Mouse (Mus musculus): ENCODE measurements around the gene Bmp8a. TPM values are rescaled to one million over a fixed set of nuclear protein-coding genes. Genes with fewer than 3 reads are reported as not detected.
"Not testable (repeated sequence)": the region's sequence is repeated elsewhere in the genome, so short reads cannot be mapped to it uniquely, and the experiment has no call there.

Bmp8a gene
- polyA plus RNA-seq, 1 experiment: 0.21 TPM

DNA sequence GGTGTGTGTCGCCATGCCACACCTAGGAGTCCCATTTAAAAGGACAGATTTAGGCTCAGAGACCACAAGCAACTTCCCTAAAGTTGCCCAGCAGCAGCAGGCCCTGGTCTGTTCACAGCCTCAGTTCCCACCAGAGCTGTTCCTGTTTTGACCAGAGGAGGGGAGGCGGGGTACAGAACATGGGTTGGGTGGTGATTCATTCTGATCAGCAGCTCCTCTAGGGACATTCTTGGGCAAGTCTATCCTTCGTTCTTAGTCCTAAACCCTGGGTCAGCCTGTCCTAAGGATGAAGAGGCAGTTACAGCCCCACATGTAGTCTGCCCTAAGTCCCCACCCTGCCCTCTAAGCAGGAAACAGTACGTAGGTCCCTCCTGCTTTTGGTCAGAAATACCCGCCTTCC lies 2.8 kb downstream of the Bmp8a start:
- no peaks in the 10 kb centered on the region; the same call in 1 of the 2 replicates for H3K27me3 ChIP-seq (ENCODE audit: control insufficient read depth, insufficient read depth, low read length)

GRCm38 (mm10) chr4:123337693-123338092 lies 5.4 kb downstream of the Bmp8a start:
- Histone ChIP-seq H3K27me3 (ENCODE audit: control insufficient read depth, insufficient read depth, low read length) (no peaks in the 10 kb centered on the region; the same call in 1 of the 2 replicates), H3K27ac (ENCODE audit: insufficient read depth, low read length) (no peak overlapping the region), H3K4me1 (ENCODE audit: control insufficient read depth, insufficient read depth, low read length) (no peaks in the 10 kb centered on the region), H3K4me3 (replicated peaks; ENCODE audit: insufficient read depth, low read depth, low read length) (no peak overlapping the region)
- 61% methylated on average over 4 of the region's 4 CpGs for WGBS
- no peak for DNase-seq
- TF ChIP-seq POLR2A (IDR thresholded peaks at IDR 0.05; ENCODE audit: borderline replicate concordance, insufficient read depth, low read length) (no peak), CTCF (IDR thresholded peaks at IDR 0.05; ENCODE audit: borderline replicate concordance, insufficient read depth, low read depth, low read length) (no peak)

More for the DNA sequence above, 2.8 kb downstream of the Bmp8a start:
- no peak for TF ChIP-seq CTCF (IDR thresholded peaks at IDR 0.05; ENCODE audit: borderline replicate concordance, insufficient read depth, low read depth, low read length)
- TF ChIP-seq POLR2A (IDR thresholded peaks at IDR 0.05; ENCODE audit: borderline replicate concordance, insufficient read depth, low read length): no peak
- Histone ChIP-seq H3K27ac (ENCODE audit: insufficient read depth, low read length) (no peak overlapping the region), H3K4me1 (ENCODE audit: control insufficient read depth, insufficient read depth, low read length) (no peaks in the 10 kb centered on the region), H3K4me3 (replicated peaks; ENCODE audit: insufficient read depth, low read depth, low read length) (no peak overlapping the region)
- 88% methylated on average over 5 of the region's 5 CpGs for WGBS
- no peak for DNase-seq

DNA sequence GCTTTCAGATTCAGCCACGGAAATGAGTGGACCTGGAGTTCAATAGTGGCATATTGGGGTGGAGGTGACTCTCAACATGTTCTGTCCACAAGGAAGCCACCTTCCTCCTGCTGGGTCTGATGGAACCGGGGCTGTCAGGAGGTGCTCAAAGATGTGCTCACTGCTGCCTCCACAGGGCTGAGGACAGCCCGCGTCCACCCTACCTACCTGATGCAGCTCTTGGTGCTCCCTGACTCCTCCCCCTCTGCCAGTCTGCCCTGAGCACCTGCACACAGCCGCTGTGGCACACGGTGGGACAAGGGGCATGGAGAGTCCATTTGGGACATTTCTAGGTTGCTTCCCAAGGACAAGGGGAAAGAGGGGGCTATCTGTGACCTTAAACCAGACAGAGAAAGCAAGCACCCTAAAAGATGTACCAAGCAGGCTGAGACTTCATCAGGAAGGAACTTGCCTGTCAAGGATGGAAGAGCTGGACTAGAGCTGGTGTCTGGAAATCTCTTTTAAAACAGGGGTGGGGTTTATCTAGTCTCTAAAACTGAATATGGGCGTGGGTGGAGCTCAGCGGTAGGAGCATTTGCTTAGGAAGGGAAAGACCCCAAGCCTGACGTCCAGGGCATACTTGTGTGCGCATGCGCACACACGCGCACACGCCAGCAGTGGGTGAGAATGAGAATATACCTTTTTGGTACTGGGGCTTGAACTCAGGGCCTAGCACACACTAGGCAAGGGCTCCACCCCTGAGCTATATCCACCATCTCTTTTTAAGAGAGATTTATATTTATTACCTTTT lies 7.1 kb downstream of the Bmp8a start:
- no peaks in the 10 kb centered on the region for H3K27me3 ChIP-seq (ENCODE audit: control insufficient read depth, insufficient read depth, low read length)
- 71% methylated on average over 14 of the region's 14 CpGs for WGBS
- no peaks in the 10 kb centered on the region for H3K4me1 ChIP-seq (ENCODE audit: control insufficient read depth, insufficient read depth, low read length)
- no peak overlapping the region for H3K27ac ChIP-seq (ENCODE audit: insufficient read depth, low read length)
- no peak for TF ChIP-seq POLR2A (IDR thresholded peaks at IDR 0.05; ENCODE audit: borderline replicate concordance, insufficient read depth, low read length)
- no peak for TF ChIP-seq CTCF (IDR thresholded peaks at IDR 0.05; ENCODE audit: borderline replicate concordance, insufficient read depth, low read depth, low read length)
- no peak overlapping the region for H3K4me3 ChIP-seq (replicated peaks; ENCODE audit: insufficient read depth, low read depth, low read length)
- DNase-seq: no peak

- not testable (repeated sequence) for H3K4me3 ChIP-seq (replicated peaks; ENCODE audit: insufficient read depth, low read depth, low read length); H3K27me3 ChIP-seq (ENCODE audit: control insufficient read depth, insufficient read depth, low read length); H3K27ac ChIP-seq (ENCODE audit: insufficient read depth, low read length); DNase-seq; H3K4me1 ChIP-seq (ENCODE audit: control insufficient read depth, insufficient read depth, low read length)
- WGBS: 81% methylated on average over 10 of the region's 10 CpGs
These were observed 7.8 kb downstream of the Bmp8a start for GRCm38 (mm10) chr4:123335244-123335643.

- DNase-seq: no peak
- Histone ChIP-seq H3K27ac (ENCODE audit: insufficient read depth, low read length) (no peak overlapping the region), H3K4me3 (replicated peaks; ENCODE audit: insufficient read depth, low read depth, low read length) (no peak overlapping the region), H3K4me1 (ENCODE audit: control insufficient read depth, insufficient read depth, low read length) (no peaks in the 10 kb centered on the region), H3K27me3 (ENCODE audit: control insufficient read depth, insufficient read depth, low read length) (no peaks in the 10 kb centered on the region)
- TF ChIP-seq CTCF (IDR thresholded peaks at IDR 0.05; ENCODE audit: borderline replicate concordance, insufficient read depth, low read depth, low read length): no peak
- TF ChIP-seq POLR2A (IDR thresholded peaks at IDR 0.05; ENCODE audit: borderline replicate concordance, insufficient read depth, low read length): no peak
- WGBS: 76% methylated on average over 3 of the region's 3 CpGs
These were observed 8.9 kb downstream of the Bmp8a start for GRCm38 (mm10) chr4:123334177-123334576.

DNA sequence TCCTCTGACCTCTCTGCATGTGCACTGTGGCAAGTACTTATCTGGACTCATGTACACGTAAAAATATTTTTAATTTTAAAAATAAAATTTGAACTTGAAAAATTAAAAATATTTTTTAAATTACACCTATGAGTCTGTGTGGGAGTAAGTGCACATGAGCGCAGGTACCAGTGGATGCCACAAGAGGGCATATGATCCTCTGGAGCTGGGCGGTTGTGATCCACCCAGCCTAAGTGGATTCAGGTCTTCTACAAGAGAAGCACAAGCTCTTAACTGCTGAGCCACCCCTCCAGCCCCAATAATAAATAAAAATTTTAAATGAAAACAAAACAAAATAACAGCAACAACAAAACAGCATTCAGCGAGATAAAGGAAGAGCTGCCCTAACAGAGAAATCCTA lies 9.9 kb downstream of the Bmp8a start:
- Histone ChIP-seq H3K27ac (ENCODE audit: insufficient read depth, low read length) (no peak overlapping the region), H3K27me3 (ENCODE audit: control insufficient read depth, insufficient read depth, low read length) (no peaks in the 10 kb centered on the region), H3K4me1 (ENCODE audit: control insufficient read depth, insufficient read depth, low read length) (peaks cover 4% of the 10 kb centered on the region; the same call in 1 of the 2 replicates), H3K4me3 (replicated peaks; ENCODE audit: insufficient read depth, low read depth, low read length) (no peak overlapping the region)
- no peak for DNase-seq
- 98% methylated on average over 4 of the region's 4 CpGs for WGBS
- TF ChIP-seq CTCF (IDR thresholded peaks at IDR 0.05; ENCODE audit: borderline replicate concordance, insufficient read depth, low read depth, low read length) (no peak), POLR2A (IDR thresholded peaks at IDR 0.05; ENCODE audit: borderline replicate concordance, insufficient read depth, low read length) (no peak)

- WGBS: 67% methylated on average over 1 of the region's 1 CpGs
- H3K27me3 ChIP-seq (ENCODE audit: control insufficient read depth, insufficient read depth, low read length); DNase-seq; H3K27ac ChIP-seq (ENCODE audit: insufficient read depth, low read length); H3K4me3 ChIP-seq (replicated peaks; ENCODE audit: insufficient read depth, low read depth, low read length); H3K4me1 ChIP-seq (ENCODE audit: control insufficient read depth, insufficient read depth, low read length): not testable (repeated sequence)
These were observed 11.1 kb downstream of the Bmp8a start for GRCm38 (mm10) chr4:123331961-123332360.

DNA sequence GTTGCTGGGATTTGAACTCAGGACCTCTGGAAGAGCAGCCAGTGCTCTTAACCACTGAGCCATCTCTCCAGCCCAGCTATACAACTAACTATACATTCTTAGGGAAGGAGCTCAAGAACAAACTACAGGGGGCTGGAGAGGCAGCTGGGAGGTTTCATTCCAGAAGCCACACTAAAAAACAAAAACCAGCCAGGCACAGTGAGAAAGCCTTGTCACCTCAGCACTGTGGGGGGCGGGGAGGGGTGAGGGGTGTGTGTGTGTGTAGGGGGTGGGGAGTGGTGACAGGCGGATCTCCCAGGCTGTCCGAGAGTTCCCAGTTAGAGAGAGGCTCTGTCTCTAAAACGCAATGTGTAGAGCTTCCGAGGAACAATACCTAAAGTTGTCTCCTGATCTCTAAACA lies 11.7 kb downstream of the Bmp8a start:
- peaks cover 4% of the 10 kb centered on the region; the same call in 1 of the 2 replicates for H3K4me1 ChIP-seq (ENCODE audit: control insufficient read depth, insufficient read depth, low read length)
- no peak for DNase-seq
- WGBS: 82% methylated on average over 5 of the region's 5 CpGs
- H3K27ac ChIP-seq (ENCODE audit: insufficient read depth, low read length): no peak overlapping the region
- TF ChIP-seq POLR2A (IDR thresholded peaks at IDR 0.05; ENCODE audit: borderline replicate concordance, insufficient read depth, low read length): no peak
- no peak for TF ChIP-seq CTCF (IDR thresholded peaks at IDR 0.05; ENCODE audit: borderline replicate concordance, insufficient read depth, low read depth, low read length)
- no peaks in the 10 kb centered on the region for H3K27me3 ChIP-seq (ENCODE audit: control insufficient read depth, insufficient read depth, low read length)
- H3K4me3 ChIP-seq (replicated peaks; ENCODE audit: insufficient read depth, low read depth, low read length): no peak overlapping the region
